Mouse (Mus musculus): ENCODE measurements around the gene Fgfr2.

DNA sequence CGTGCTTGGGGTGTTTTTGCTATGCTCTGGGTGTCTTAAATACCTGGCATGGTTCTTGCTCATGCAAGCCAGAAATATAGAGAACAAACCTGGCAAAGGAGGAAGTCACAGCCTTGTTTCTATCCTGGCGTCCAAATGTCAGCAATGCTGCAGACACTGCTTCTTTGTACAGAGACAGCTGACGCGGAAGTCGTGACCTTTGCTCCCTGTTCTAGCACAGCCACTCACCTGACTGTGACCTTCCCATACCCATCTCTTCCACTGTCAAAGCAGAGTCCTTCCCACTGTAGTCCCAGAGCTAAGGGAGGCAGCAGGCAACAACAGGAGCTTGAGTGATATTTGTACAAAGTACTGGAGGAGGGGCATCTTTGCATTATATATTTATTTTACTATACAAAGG, 533.5 kb downstream of the Fgfr2 start:
- TF ChIP-seq ZNF384 (IDR thresholded peaks at IDR 0.05; ENCODE audit: low read depth, low read length) = no peak
- no peak for TF ChIP-seq CHD2 (IDR thresholded peaks at IDR 0.05; ENCODE audit: low read depth, low read length)
- TF ChIP-seq MAFK (IDR thresholded peaks at IDR 0.05; ENCODE audit: insufficient read depth, low read depth, low read length) = no peak
